Mouse (Mus musculus): ENCODE measurements around the gene Espn.

The Espn gene

GRCm38 (mm10) chr4:152146033-152146827 is 5.9 kb downstream of the Espn start:
- no peak for DNase-seq (ENCODE audit: low spot score in 2 of 2)

- no peak for DNase-seq (ENCODE audit: low spot score in 2 of 2)
Observed at GRCm38 (mm10) chr4:152145473-152145872, 6.7 kb downstream of the Espn start.

DNA sequence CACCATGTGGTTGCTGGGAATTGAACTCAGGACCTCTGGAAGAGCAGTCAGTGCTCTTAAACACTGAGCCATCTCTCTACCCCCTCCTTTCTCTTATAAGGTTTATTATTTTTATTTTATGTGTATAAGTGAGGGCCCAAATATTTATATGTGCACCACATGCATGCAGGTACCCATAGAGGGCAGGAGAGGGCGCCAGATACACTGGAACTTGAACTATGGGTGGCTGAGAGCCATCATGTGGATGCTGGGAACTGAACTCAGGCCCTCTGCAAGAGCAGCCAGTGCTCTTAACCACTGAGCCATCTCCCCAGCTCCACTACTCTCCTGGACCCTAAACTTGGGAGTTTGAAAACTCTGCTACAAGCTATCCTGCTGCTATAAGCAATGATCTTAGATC is 8.5 kb downstream of the Espn start:
- no peak for DNase-seq (ENCODE audit: low spot score in 2 of 2)

- DNase-seq (ENCODE audit: low spot score in 2 of 2): no peak
Observed at GRCm38 (mm10) chr4:152141521-152142135, 10.5 kb downstream of the Espn start.

DNA sequence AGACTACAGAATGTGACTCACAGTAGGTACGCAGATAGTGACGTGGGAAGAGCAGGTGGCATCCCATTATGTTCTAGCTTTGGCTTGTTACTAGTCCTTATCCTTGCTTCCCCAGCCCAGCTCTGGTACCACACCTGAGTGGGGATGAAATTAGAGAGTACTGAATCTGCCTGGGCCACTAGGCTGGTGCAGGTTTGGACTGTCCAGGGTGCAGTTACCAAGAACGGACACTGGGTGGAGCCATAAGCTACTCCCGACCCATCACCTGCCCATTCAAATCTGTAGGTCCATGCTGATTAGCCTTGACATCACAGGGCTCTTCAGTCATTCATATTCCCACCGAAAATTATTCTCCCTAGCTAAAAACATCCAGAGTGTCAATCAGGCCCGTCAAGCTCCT is 11.7 kb downstream of the Espn start:
- DNase-seq (ENCODE audit: low spot score in 2 of 2): no peak

- peak; percentile 76 to 81 for DNase-seq (ENCODE audit: low spot score in 2 of 2)
Observed at GRCm38 (mm10) chr4:152138497-152139260, 13.5 kb downstream of the Espn start.

DNA sequence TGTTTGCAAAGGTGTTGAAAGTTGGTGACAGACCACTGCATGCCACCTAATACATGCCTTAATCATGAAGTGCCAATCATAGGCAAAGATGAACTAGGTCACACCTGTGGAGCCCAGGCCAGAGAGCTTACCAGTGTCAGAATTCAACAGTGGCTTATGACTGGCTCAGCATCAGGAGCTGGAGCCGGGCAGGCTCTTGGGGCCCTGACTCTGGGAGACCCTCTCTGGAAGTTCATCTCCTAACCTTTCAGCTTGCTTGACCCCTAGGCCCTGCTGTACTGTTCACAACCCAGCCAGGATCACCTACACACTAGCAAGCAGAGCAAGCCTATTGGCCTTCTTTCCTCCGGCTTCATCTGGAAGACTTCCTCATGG is 15.3 kb downstream of the Espn start:
- no peak for DNase-seq (ENCODE audit: low spot score in 2 of 2)

GRCm38 (mm10) chr4:152136112-152136875 is 15.9 kb downstream of the Espn start:
- DNase-seq (ENCODE audit: low spot score in 2 of 2): no peak

DNA sequence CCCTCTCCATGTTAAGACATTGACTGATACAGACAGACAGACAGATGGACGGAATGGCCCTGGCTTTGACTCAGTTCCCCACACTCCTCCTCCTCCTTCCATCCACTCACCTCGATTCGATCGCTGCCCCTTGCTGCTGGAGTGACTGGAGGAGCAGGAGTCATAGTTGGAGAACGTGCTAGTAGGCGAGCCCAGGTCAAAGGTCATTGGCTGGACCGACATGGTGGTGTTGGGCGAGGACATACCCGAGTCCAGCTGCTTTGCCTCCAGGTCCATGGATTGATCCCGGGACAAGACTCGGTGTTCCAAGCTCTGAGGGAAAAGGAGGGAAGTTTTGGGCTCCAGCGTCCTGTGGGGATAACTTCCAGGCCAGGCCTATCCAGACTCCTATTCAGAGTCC is 16.8 kb downstream of the Espn start:
- DNase-seq (ENCODE audit: low spot score in 2 of 2): no peak

GRCm38 (mm10) chr4:152134507-152134906 is 17.7 kb downstream of the Espn start:
- no peak for DNase-seq (ENCODE audit: low spot score in 2 of 2)

DNA sequence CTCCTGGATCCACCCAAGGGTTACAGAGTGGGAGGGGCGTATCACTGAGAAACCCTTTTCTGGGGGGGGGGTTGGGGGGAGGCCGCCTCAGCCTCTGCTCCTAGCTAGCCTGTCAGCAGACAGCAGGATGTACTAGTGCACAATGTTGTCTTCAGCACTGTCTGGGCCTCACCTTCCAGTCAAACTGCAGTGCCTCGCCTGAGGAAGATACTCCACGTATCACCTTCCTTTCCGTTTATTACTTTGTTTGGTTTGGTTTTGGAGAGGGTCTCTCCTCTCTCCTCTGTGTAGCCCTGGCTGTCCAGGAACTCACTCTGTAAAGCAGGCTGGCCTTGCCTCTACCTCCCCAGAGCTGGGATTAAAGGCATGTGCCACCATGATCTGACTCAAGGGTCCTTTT is 19.0 kb downstream of the Espn start:
- no peak for DNase-seq (ENCODE audit: low spot score in 2 of 2)

GRCm38 (mm10) chr4:152132772-152133169 is 19.4 kb downstream of the Espn start:
- DNase-seq (ENCODE audit: low spot score in 2 of 2): no peak

DNA sequence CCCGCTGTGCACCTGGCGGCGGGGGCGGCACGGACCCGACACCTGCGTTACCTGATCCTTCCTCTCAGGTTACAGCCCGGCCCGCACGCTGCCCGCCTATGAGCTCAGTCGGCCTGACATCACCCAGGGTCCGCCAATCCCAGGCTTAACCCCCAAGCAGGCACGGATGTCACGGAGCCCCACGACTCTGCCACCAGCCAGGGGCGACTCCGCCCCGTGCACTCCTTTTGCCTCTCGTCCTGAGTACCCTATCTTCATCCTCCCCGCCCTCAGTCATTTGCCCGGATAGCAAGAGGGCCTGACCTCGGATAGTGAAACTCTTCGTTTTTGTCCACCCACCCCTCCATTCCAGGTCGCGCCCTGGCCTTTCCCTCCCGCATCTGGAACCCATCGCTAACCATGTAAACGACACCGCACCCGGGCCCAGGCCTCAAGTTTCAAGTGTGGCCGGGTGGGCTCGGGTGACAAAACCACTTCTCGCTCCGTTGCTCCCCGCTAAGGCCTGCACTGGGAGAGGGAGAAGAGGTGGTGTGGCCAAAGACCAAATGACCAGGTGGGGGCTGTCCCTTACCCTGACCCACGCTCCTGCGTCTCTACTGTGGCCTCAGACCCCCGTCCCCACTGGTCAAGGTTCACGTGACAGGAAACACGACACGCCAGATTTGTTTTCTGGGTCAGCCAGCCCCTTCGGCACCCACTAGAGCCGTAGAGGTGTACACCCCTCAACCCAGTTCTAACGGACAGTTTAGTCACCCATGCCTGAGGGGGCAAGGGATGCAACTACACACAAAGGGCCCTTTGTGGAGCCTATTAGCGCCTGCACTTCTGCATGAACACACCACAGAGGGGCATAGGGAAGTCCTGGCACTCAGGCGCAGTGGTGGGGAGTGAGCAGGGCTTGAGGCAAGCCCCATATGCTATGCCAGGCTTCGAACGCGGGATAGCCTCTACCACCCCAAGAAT is 20.1 kb downstream of the Espn start:
- no peak for DNase-seq (ENCODE audit: low spot score in 2 of 2)

- DNase-seq (ENCODE audit: low spot score in 2 of 2): peak; percentile 74 to 76
Observed at GRCm38 (mm10) chr4:152130771-152131653, 21.2 kb downstream of the Espn start.

GRCm38 (mm10) chr4:152129395-152129930 is 22.7 kb downstream of the Espn start:
- DNase-seq (ENCODE audit: low spot score in 2 of 2): no peak

- no peak for DNase-seq (ENCODE audit: low spot score in 2 of 2)
Observed at GRCm38 (mm10) chr4:152128784-152129183, 23.4 kb downstream of the Espn start.

DNA sequence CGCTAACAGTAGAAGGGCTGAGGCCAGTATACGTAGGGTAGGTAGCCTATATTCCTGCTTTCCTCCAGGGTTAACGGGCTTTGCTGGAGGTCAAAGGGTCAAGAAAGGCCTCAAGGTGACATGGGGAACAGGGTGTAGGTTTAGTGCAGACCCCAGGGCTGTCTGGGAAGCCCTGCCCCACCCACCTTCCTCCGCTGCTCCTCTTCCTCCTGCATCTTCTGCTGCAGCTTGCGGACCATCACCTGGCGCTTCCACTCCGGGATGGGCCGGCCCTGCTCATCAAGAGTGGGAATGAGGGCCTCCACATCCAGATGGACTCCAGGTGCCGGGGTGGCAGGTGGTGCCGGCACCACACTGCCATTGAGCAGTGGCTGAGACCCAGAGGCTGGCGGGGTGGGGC is 24.3 kb downstream of the Espn start:
- DNase-seq (ENCODE audit: low spot score in 2 of 2): no peak

GRCm38 (mm10) chr4:152126026-152126920 is 25.9 kb downstream of the Espn start:
- no peak for DNase-seq (ENCODE audit: low spot score in 2 of 2)

Measured in right cerebral cortex, postnatal 10 days (tissue).